Mouse (Mus musculus): ENCODE data around the gene Psg19. TPM values are rescaled to one million over a fixed set of nuclear protein-coding genes. Genes with fewer than 3 reads are reported as not detected.

Gene Psg19
- polyA plus RNA-seq (2012; rRNA removed), result 0.08 TPM in 1 of 2 replicates, not detected in the other

DNA sequence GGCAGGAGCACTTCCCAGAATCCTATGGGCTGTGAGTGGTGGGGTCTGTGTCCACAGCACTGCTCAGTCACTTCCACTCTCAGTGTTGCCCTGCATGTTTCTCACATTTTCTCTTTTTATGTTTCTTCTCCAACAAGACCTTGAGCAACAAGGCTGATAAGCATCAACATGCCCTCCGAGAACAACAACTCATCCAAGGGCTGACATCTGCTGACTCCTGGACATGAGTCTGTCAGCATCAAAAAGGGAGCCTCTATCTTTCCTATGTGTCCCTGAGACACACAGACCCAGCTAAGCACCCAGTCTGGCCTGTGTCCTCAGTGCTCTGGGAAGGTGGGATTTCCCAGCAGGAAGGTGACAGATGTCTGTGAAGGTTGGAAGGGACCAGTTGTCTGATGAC, at the start of gene Psg19:
TSS of gene Psg19 (minus strand) at position 101 of the 400 bp plus-strand sequence.
- no peaks in the 10 kb centered on the region for H3K4me1 ChIP-seq (ENCODE audit: control insufficient read depth, insufficient read depth, insufficient read length, low read length)
- 85% methylated on average over 1 of the region's 1 CpGs for WGBS
- no peak within 1 kb of the TSS for H3K4me3 ChIP-seq (ENCODE audit: low read depth, low read length)
- TF ChIP-seq CTCF (IDR thresholded peaks at IDR 0.05; ENCODE audit: extremely low read depth, insufficient read length, insufficient replicate concordance, low read depth, low read length), result no peak
- no peak for TF ChIP-seq POLR2A (IDR thresholded peaks at IDR 0.05; ENCODE audit: low read depth, low read length)
- no peak within 1 kb of the TSS for H3K27ac ChIP-seq (ENCODE audit: insufficient read depth, low read depth, low read length)
- no peaks in the 10 kb centered on the region for H3K27me3 ChIP-seq (ENCODE audit: control insufficient read depth, insufficient read depth, low read length)
- no peaks in the 10 kb centered on the region for H3K36me3 ChIP-seq (ENCODE audit: control insufficient read depth, insufficient read depth, low read length)

DNA sequence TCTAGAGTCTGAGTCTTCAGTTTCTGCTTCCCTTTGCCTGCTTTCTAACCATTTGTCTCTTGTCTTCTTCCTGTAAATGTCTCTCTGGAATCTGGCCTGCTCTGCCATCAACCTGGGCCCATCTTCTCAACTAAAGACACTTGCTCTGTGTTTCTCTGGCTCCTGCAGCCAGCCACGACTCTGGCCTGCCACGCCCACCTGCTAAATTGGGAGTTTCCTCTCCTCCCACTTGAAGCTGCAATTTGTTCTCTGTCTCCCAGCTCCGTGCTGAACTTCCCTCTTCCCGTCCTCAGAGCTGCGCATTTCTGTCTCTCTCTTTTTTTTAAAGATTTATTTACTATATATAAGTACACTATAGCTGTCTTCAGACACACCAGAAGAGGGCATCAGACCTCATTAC, 46.5 kb upstream of the Psg19 start:
- no peak overlapping the region for H3K4me3 ChIP-seq (ENCODE audit: low read depth, low read length)
- no peak overlapping the region for H3K27ac ChIP-seq (ENCODE audit: insufficient read depth, low read depth, low read length)
- no peaks in the 10 kb centered on the region for H3K36me3 ChIP-seq (ENCODE audit: control insufficient read depth, insufficient read depth, low read length)
- H3K4me1 ChIP-seq (ENCODE audit: control insufficient read depth, insufficient read depth, insufficient read length, low read length), result peaks cover 10% of the 10 kb centered on the region; the same call in 1 of the 2 replicates
- H3K27me3 ChIP-seq (ENCODE audit: control insufficient read depth, insufficient read depth, low read length), result no peaks in the 10 kb centered on the region
- 12% methylated on average over 5 of the region's 5 CpGs for WGBS
- TF ChIP-seq CTCF (IDR thresholded peaks at IDR 0.05; ENCODE audit: extremely low read depth, insufficient read length, insufficient replicate concordance, low read depth, low read length) (no peak), POLR2A (IDR thresholded peaks at IDR 0.05; ENCODE audit: low read depth, low read length) (no peak)

DNA sequence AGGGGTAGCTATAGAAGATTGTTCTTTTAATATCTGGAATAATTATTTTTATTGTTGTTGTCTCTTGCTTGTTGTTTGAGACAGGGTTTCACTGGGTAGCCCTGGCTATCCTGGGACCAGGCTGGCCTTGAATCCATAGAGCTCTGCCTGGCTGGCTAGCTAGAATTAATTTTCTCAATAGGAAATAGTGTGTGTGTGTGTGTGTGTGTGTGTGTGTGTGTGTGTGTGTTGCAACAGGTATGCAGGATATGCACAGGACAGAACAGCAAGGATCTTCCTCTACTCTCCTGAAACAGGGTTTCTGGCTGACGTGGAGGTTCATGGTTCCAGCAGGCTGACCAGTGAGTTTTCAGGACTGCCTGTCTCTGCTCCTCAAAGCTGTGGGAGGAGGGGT, 42.9 kb upstream of the Psg19 start:
- Histone ChIP-seq H3K36me3 (ENCODE audit: control insufficient read depth, insufficient read depth, low read length) (no peaks in the 10 kb centered on the region), H3K27me3 (ENCODE audit: control insufficient read depth, insufficient read depth, low read length) (no peaks in the 10 kb centered on the region), H3K4me3 (ENCODE audit: low read depth, low read length) (no peak overlapping the region), H3K4me1 (ENCODE audit: control insufficient read depth, insufficient read depth, insufficient read length, low read length) (peaks cover 10% of the 10 kb centered on the region; the same call in 1 of the 2 replicates), H3K27ac (ENCODE audit: insufficient read depth, low read depth, low read length) (peak overlapping the region; percentile 88)
- TF ChIP-seq CTCF (IDR thresholded peaks at IDR 0.05; ENCODE audit: extremely low read depth, insufficient read length, insufficient replicate concordance, low read depth, low read length), result no peak
- no peak for TF ChIP-seq POLR2A (IDR thresholded peaks at IDR 0.05; ENCODE audit: low read depth, low read length)
- 88% methylated on average over 1 of the region's 1 CpGs for WGBS

DNA sequence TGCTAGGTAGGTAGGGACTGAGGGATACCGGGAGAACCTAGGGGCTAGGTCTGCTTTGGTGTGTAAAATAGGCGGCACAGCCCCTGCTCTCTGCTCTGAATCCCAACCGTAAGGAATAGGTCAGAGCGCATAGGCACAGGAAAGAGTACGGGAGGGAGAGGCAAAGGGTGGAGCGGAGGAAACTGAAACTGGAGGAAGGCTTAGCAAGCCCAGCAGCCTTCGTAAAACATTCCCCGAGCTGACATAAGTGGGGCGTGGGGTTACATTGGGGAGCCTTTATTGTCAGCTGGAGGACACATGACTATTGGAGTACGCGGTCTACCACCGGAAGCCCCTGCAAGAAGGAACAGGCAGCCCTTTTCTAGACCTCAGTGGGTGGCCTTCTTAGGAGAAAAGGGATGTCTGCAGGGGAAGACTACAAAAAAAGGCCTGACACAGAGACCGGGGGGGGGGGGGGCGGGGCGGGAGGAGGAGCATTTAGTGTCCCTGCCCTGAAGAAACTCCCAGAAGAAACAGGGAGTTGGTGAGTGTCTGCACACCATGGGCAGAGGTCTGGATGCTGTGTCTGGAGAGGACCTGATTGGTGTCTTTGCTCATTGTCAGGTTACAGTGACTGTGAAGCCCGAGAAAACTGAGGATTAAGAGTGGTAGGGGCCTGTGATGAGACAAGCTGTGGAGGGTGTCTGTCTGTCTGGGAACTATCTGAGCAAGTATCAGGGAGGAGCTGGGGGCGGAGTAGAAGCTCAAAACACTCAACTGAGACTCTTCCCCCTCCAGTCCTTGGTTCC, 42.3 kb upstream of the Psg19 start:
- TF ChIP-seq POLR2A (IDR thresholded peaks at IDR 0.05; ENCODE audit: low read depth, low read length), result no peak; the same call in 1 of the 2 replicates
- TF ChIP-seq CTCF (IDR thresholded peaks at IDR 0.05; ENCODE audit: extremely low read depth, insufficient read length, insufficient replicate concordance, low read depth, low read length), result no peak
- peak overlapping the region; percentile 56 for H3K4me3 ChIP-seq (ENCODE audit: low read depth, low read length)
- peak overlapping the region; percentile 91 for H3K27ac ChIP-seq (ENCODE audit: insufficient read depth, low read depth, low read length)
- WGBS, result 4% methylated on average over 15 of the region's 17 CpGs
- H3K36me3 ChIP-seq (ENCODE audit: control insufficient read depth, insufficient read depth, low read length), result no peaks in the 10 kb centered on the region
- no peaks in the 10 kb centered on the region for H3K27me3 ChIP-seq (ENCODE audit: control insufficient read depth, insufficient read depth, low read length)
- H3K4me1 ChIP-seq (ENCODE audit: control insufficient read depth, insufficient read depth, insufficient read length, low read length), result peaks cover 10% of the 10 kb centered on the region; the same call in 1 of the 2 replicates

DNA sequence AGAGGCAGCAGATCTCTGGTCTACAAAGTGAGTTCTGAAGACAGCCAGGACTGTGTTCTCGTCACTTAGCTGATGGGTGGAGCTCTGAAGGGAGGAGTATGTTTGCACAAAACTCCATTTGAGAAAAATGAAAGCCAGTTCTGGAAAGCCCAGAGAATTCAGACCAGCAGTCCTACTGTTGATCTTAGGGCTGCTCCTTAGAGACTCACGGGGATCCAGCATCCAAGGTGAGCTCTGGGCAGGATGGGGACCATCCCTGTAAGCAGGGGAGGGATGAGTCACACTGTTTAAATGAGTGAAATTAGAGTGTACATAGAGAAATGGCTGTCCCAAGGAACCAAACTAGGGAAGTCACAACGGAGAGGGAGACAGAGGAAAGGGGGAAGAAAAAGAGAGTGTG, 41.5 kb upstream of the Psg19 start, which contains the start of gene Mill2:
TSS of gene Mill2 (plus strand) at position 102 of the 400 bp plus-strand sequence.
- H3K4me3 ChIP-seq (ENCODE audit: low read depth, low read length), result peak within 1 kb of the TSS; percentile 56
- no peaks in the 10 kb centered on the region for H3K27me3 ChIP-seq (ENCODE audit: control insufficient read depth, insufficient read depth, low read length)
- H3K36me3 ChIP-seq (ENCODE audit: control insufficient read depth, insufficient read depth, low read length), result no peaks in the 10 kb centered on the region
- WGBS, result 4% methylated on average over 3 of the region's 3 CpGs
- H3K4me1 ChIP-seq (ENCODE audit: control insufficient read depth, insufficient read depth, insufficient read length, low read length), result peaks cover 10% of the 10 kb centered on the region; the same call in 1 of the 2 replicates
- no peak for TF ChIP-seq POLR2A (IDR thresholded peaks at IDR 0.05; ENCODE audit: low read depth, low read length)
- TF ChIP-seq CTCF (IDR thresholded peaks at IDR 0.05; ENCODE audit: extremely low read depth, insufficient read length, insufficient replicate concordance, low read depth, low read length), result no peak
- H3K27ac ChIP-seq (ENCODE audit: insufficient read depth, low read depth, low read length), result peak within 1 kb of the TSS; percentile 91

DNA sequence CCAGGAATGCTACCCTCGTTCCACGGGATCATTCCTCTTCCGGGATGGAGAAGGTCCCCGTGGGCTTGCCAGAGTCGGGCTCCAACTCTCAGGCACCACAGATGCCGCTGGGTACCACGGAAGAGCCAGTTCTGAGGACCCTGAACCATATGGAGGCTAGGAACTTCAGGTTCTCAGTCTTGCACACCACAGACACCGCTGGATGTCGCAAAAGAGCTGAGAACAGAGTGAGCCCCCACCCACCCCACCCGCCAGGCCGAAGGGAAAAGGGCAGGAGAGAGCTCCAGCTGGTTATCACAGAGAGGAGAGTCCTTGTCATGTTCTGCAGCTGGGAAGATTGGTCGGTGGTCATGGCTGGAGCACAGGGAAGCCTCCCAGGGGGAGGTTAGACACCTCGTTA, 34.0 kb upstream of the Psg19 start:
- Histone ChIP-seq H3K36me3 (ENCODE audit: control insufficient read depth, insufficient read depth, low read length) (no peaks in the 10 kb centered on the region), H3K27ac (ENCODE audit: insufficient read depth, low read depth, low read length) (no peak overlapping the region), H3K27me3 (ENCODE audit: control insufficient read depth, insufficient read depth, low read length) (no peaks in the 10 kb centered on the region), H3K4me3 (ENCODE audit: low read depth, low read length) (no peak overlapping the region), H3K4me1 (ENCODE audit: control insufficient read depth, insufficient read depth, insufficient read length, low read length) (peaks cover 3% of the 10 kb centered on the region; the same call in 1 of the 2 replicates)
- TF ChIP-seq POLR2A (IDR thresholded peaks at IDR 0.05; ENCODE audit: low read depth, low read length) (no peak), CTCF (IDR thresholded peaks at IDR 0.05; ENCODE audit: extremely low read depth, insufficient read length, insufficient replicate concordance, low read depth, low read length) (no peak)
- 73% methylated on average over 13 of the region's 13 CpGs for WGBS

DNA sequence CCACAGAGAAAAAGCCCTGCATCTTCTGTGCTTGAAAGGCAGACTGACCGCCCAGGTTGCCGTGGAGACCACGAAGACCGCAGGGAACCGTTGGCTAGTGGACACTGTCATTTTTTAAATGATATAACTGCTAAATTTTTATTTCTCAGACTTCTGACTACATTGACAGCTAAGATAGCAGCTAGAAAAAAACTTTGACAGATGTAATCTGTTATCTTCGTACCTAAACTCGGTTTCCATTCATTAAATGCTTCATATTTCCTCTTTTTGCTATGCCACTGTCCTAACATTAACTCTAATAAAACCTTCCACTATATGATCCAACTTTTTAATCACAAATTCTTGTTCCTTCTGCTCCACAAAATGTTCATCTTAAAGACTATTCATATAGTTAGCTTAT, 31.2 kb upstream of the Psg19 start:
- H3K4me1 ChIP-seq (ENCODE audit: control insufficient read depth, insufficient read depth, insufficient read length, low read length), result peaks cover 3% of the 10 kb centered on the region; the same call in 1 of the 2 replicates
- H3K27me3 ChIP-seq (ENCODE audit: control insufficient read depth, insufficient read depth, low read length), result no peaks in the 10 kb centered on the region
- no peak overlapping the region for H3K4me3 ChIP-seq (ENCODE audit: low read depth, low read length)
- H3K36me3 ChIP-seq (ENCODE audit: control insufficient read depth, insufficient read depth, low read length), result no peaks in the 10 kb centered on the region
- H3K27ac ChIP-seq (ENCODE audit: insufficient read depth, low read depth, low read length), result no peak overlapping the region
- no peak for TF ChIP-seq POLR2A (IDR thresholded peaks at IDR 0.05; ENCODE audit: low read depth, low read length)
- TF ChIP-seq CTCF (IDR thresholded peaks at IDR 0.05; ENCODE audit: extremely low read depth, insufficient read length, insufficient replicate concordance, low read depth, low read length), result no peak
- 89% methylated on average over 7 of the region's 7 CpGs for WGBS

Measured in small intestine, adult 2 months (tissue).